Mouse (Mus musculus): ENCODE data around the gene Pcsk4. TPM values are rescaled to one million over a fixed set of nuclear protein-coding genes. Genes with fewer than 3 reads are reported as not detected.

Gene Pcsk4
- polyA plus RNA-seq, 1 experiment from 2014 or later, result 8.1 TPM

- ATAC-seq, result no peak
- Histone ChIP-seq H3K9ac (no peak overlapping the region), H3K27ac (no peak overlapping the region), H3K9me3 (no peaks in the 10 kb centered on the region), H3K4me1 (replicated peaks) (peaks cover 46% of the 10 kb centered on the region), H3K27me3 (replicated peaks) (peaks cover 50% of the 10 kb centered on the region), H3K36me3 (peaks cover 10% of the 10 kb centered on the region; the same call in 1 of the 2 replicates), H3K4me3 (replicated peaks) (no peak overlapping the region), H3K4me2 (replicated peaks) (no peak overlapping the region)
- WGBS, result 47% methylated on average over 10 of the region's 10 CpGs
These were observed 12.3 kb downstream of the Pcsk4 start for GRCm38 (mm10) chr10:80317011-80317410.

GRCm38 (mm10) chr10:80316359-80316781, 12.9 kb downstream of the Pcsk4 start:
- no peak overlapping the region for H3K4me3 ChIP-seq (replicated peaks)
- no peak for ATAC-seq
- WGBS, result 23% methylated on average over 11 of the region's 11 CpGs

GRCm38 (mm10) chr10:80315315-80315714, 14.0 kb downstream of the Pcsk4 start:
- Histone ChIP-seq H3K4me2 (replicated peaks) (no peak overlapping the region), H3K4me3 (replicated peaks) (no peak overlapping the region), H3K27ac (no peak overlapping the region), H3K9ac (no peak overlapping the region), H3K36me3 (peaks cover 10% of the 10 kb centered on the region; the same call in 1 of the 2 replicates), H3K9me3 (no peaks in the 10 kb centered on the region), H3K27me3 (replicated peaks) (peaks cover 62% of the 10 kb centered on the region), H3K4me1 (replicated peaks) (peaks cover 45% of the 10 kb centered on the region)
- ATAC-seq, result no peak
- 38% methylated on average over 27 of the region's 27 CpGs for WGBS

More at GRCm38 (mm10) chr10:80316359-80316781, 12.9 kb downstream of the Pcsk4 start:
- Histone ChIP-seq H3K27ac (no peak overlapping the region), H3K36me3 (peaks cover 10% of the 10 kb centered on the region; the same call in 1 of the 2 replicates), H3K9me3 (no peaks in the 10 kb centered on the region), H3K4me2 (replicated peaks) (no peak overlapping the region), H3K27me3 (replicated peaks) (peaks cover 57% of the 10 kb centered on the region), H3K9ac (no peak overlapping the region), H3K4me1 (replicated peaks) (peaks cover 42% of the 10 kb centered on the region)

DNA sequence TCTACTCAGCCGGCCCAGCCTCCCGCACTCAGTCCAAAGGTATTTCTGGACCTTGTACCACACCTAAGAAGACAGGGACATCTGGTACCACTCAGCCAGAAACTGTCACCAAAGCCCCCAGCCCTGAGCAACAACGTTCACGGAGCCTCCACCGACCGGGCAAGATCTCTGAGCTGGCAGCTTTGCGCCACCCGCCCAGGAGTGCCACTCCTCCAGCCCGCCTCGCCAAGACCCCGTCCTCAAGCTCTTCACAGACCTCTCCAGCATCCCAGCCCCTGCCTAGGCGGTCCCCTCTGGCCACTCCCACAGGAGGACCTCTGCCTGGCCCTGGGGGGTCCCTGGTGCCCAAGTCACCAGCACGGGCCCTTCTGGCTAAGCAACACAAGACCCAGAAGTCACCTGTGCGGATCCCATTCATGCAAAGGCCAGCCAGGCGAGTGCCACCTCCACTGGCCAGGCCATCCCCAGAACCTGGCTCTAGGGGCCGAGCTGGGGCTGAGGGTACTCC, 14.8 kb downstream of the Pcsk4 start:
- Histone ChIP-seq H3K9me3 (no peaks in the 10 kb centered on the region), H3K27ac (no peak overlapping the region), H3K4me1 (replicated peaks) (peaks cover 44% of the 10 kb centered on the region), H3K9ac (no peak overlapping the region), H3K27me3 (replicated peaks) (peaks cover 62% of the 10 kb centered on the region), H3K4me3 (replicated peaks) (no peak overlapping the region), H3K4me2 (replicated peaks) (no peak overlapping the region), H3K36me3 (peaks cover 10% of the 10 kb centered on the region; the same call in 1 of the 2 replicates)
- no peak for ATAC-seq
- WGBS, result 54% methylated on average over 16 of the region's 16 CpGs

GRCm38 (mm10) chr10:80313627-80314201, 15.6 kb downstream of the Pcsk4 start:
- Histone ChIP-seq H3K27me3 (replicated peaks) (peaks cover 62% of the 10 kb centered on the region), H3K9me3 (no peaks in the 10 kb centered on the region), H3K36me3 (peaks cover 9% of the 10 kb centered on the region; the same call in 1 of the 2 replicates), H3K27ac (no peak overlapping the region), H3K4me2 (replicated peaks) (peak overlapping the region; percentile 14; the same call in 1 of the 2 replicates), H3K4me1 (replicated peaks) (peaks cover 36% of the 10 kb centered on the region), H3K4me3 (replicated peaks) (no peak overlapping the region), H3K9ac (no peak overlapping the region; the same call in 1 of the 2 replicates)
- WGBS, result 40% methylated on average over 20 of the region's 20 CpGs
- peak; percentile 32 for ATAC-seq

- 0 out of 2 replicates have a peak, but pooled peaks cover 3% of the 10 kb centered on the region for H3K36me3 ChIP-seq
- WGBS, result 64% methylated on average over 54 of the region's 54 CpGs
- H3K9me3 ChIP-seq, result no peaks in the 10 kb centered on the region
- no peak overlapping the region for H3K9ac ChIP-seq
- H3K4me1 ChIP-seq (replicated peaks), result peaks cover 34% of the 10 kb centered on the region
- H3K27ac ChIP-seq, result no peak overlapping the region
- no peak for ATAC-seq
- H3K27me3 ChIP-seq (replicated peaks), result peaks cover 62% of the 10 kb centered on the region
- H3K4me3 ChIP-seq (replicated peaks), result no peak overlapping the region
- no peak overlapping the region for H3K4me2 ChIP-seq (replicated peaks)
These were observed 16.5 kb downstream of the Pcsk4 start for GRCm38 (mm10) chr10:80312586-80313504.

DNA sequence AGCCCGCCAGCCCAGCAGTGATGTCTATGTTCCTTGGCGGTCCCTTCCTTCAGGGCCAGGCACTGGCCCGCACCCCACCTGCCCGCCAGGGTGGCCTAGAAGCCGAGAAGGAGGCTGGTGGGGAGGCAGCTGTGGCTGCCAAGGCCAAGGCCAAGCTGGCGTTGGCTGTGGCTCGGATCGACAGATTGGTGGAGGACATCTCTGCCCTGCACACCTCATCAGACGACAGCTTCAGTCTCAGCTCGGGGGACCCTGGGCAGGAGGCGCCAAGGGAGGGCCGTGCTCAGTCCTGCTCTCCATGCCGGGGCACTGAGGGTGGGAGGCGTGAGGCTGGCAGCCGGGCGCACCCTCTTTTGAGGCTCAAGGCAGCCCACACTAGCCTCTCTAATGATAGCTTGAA, 17.7 kb downstream of the Pcsk4 start:
- Histone ChIP-seq H3K36me3 (no peaks in the 10 kb centered on the region), H3K9me3 (no peaks in the 10 kb centered on the region), H3K27me3 (replicated peaks) (peaks cover 63% of the 10 kb centered on the region), H3K27ac (no peak overlapping the region), H3K9ac (no peak overlapping the region), H3K4me2 (replicated peaks) (no peak overlapping the region), H3K4me3 (replicated peaks) (no peak overlapping the region), H3K4me1 (replicated peaks) (peaks cover 26% of the 10 kb centered on the region)
- WGBS, result 81% methylated on average over 16 of the region's 16 CpGs
- ATAC-seq, result no peak

- Histone ChIP-seq H3K36me3 (no peaks in the 10 kb centered on the region), H3K9ac (no peak overlapping the region), H3K4me2 (replicated peaks) (peak overlapping the region; percentile 46), H3K27me3 (replicated peaks) (peaks cover 53% of the 10 kb centered on the region), H3K9me3 (no peaks in the 10 kb centered on the region), H3K4me1 (replicated peaks) (peaks cover 12% of the 10 kb centered on the region), H3K27ac (no peak overlapping the region), H3K4me3 (replicated peaks) (peak overlapping the region; percentile 11; the same call in 1 of the 2 replicates)
- peak; percentile 52; the same call in 1 of the 2 replicates for ATAC-seq
- WGBS, result 13% methylated on average over 25 of the region's 25 CpGs
These were observed 24.4 kb downstream of the Pcsk4 start for GRCm38 (mm10) chr10:80304862-80305261.

GRCm38 (mm10) chr10:80304458-80304857, 24.8 kb downstream of the Pcsk4 start:
- WGBS, result 23% methylated on average over 12 of the region's 12 CpGs
- no peak overlapping the region for H3K27ac ChIP-seq
- no peak for ATAC-seq
- no peak overlapping the region for H3K9ac ChIP-seq
- H3K4me1 ChIP-seq (replicated peaks), result peaks cover 12% of the 10 kb centered on the region
- H3K27me3 ChIP-seq (replicated peaks), result peaks cover 57% of the 10 kb centered on the region
- H3K4me3 ChIP-seq (replicated peaks), result peak overlapping the region; percentile 11; the same call in 1 of the 2 replicates
- H3K36me3 ChIP-seq, result no peaks in the 10 kb centered on the region
- H3K4me2 ChIP-seq (replicated peaks), result peak overlapping the region; percentile 46
- no peaks in the 10 kb centered on the region for H3K9me3 ChIP-seq

DNA sequence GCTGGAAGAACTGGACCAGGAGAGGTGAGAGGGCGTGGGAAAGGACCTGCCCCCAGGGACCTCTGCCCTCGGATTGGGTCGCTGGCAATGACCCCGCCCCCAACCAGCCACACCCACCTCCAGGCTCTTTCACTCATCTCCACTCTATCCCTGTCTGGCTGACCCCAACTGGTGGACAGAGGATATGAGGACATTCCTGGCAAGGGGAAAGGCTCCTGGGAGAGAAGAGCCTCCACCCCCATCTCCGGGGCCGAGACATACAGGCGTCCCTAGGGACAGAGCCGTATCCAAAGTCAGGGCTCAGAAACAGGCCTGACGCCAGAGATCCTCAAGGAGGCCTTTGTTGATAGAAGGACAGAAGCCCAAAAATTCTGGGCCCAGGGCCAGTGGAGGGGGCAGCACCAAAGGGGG, 26.8 kb downstream of the Pcsk4 start:
- Histone ChIP-seq H3K4me2 (replicated peaks) (peak overlapping the region; percentile 17), H3K27me3 (replicated peaks) (peaks cover 73% of the 10 kb centered on the region), H3K4me1 (replicated peaks) (peaks cover 12% of the 10 kb centered on the region), H3K9me3 (no peaks in the 10 kb centered on the region), H3K4me3 (replicated peaks) (no peak overlapping the region), H3K27ac (peak overlapping the region; percentile 40; the same call in 1 of the 2 replicates), H3K36me3 (no peaks in the 10 kb centered on the region), H3K9ac (0 out of 2 replicates have a peak overlapping the region, but pooled peaks have one; percentile 6)
- peak; percentile 39 for ATAC-seq
- 11% methylated on average over 9 of the region's 9 CpGs for WGBS

GRCm38 (mm10) chr10:80302082-80302355, 27.3 kb downstream of the Pcsk4 start:
- 51% methylated on average over 5 of the region's 5 CpGs for WGBS
- Histone ChIP-seq H3K27me3 (replicated peaks) (peaks cover 76% of the 10 kb centered on the region), H3K36me3 (no peaks in the 10 kb centered on the region), H3K4me2 (replicated peaks) (peak overlapping the region; percentile 17), H3K9ac (0 out of 2 replicates have a peak overlapping the region, but pooled peaks have one; percentile 6), H3K9me3 (no peaks in the 10 kb centered on the region), H3K4me3 (replicated peaks) (no peak overlapping the region), H3K27ac (peak overlapping the region; percentile 40; the same call in 1 of the 2 replicates), H3K4me1 (replicated peaks) (peaks cover 12% of the 10 kb centered on the region)
- ATAC-seq, result no peak

Data from intestine, embryonic 15.5 days (tissue).